Mouse (Mus musculus) myocyte (in vitro differentiated cells): ENCODE results near the gene Gm20388.

Source experiments
- CEBPB ChIP-seq: IDR thresholded peaks from 2 replicates; pipeline ENCODE4 v1.6.1; 2011; ENCODE audit warnings: mild to moderate bottlenecking, moderate library complexity; ENCODE audit not compliant: poor library complexity, insufficient read depth, severe bottlenecking
- E2F4 ChIP-seq: IDR thresholded peaks from one replicate; pipeline ENCODE4 v1.6.1; 2011; ENCODE audit warnings: mild to moderate bottlenecking, control low read depth, moderate library complexity; ENCODE audit not compliant: insufficient read depth
- MAX ChIP-seq: IDR thresholded peaks from one replicate; pipeline ENCODE4 v1.6.1; 2011; ENCODE audit warnings: low read depth, mild to moderate bottlenecking, control low read depth
- MYOD1 ChIP-seq, 3 experiments: IDR thresholded peaks; one replicate each; pipeline ENCODE4 v1.6.1; 2011; ENCODE audit warnings: control low read depth in 2 of 3, low read depth in 2 of 3, mild to moderate bottlenecking in 2 of 3, moderate library complexity in 1 of 3; ENCODE audit not compliant: insufficient read length in 2 of 3, control insufficient read depth in 1 of 3
- MYOG ChIP-seq, 3 experiments: IDR thresholded peaks; one replicate each; pipeline ENCODE4 v1.6.1; 2011; ENCODE audit warnings: control low read depth in 2 of 3, low read depth in 2 of 3, mild to moderate bottlenecking in 2 of 3; ENCODE audit not compliant: insufficient read length in 2 of 3, control insufficient read depth in 1 of 3, insufficient read depth in 1 of 3
- POLR2A ChIP-seq: IDR thresholded peaks from one replicate; pipeline ENCODE4 v1.6.1; 2011; ENCODE audit warnings: low read depth, mild to moderate bottlenecking, control low read depth, moderate library complexity; ENCODE audit not compliant: insufficient read length
- POLR2AphosphoS2 ChIP-seq: IDR thresholded peaks from one replicate; pipeline ENCODE4 v1.6.1; 2011; ENCODE audit warnings: low read depth, control low read depth; ENCODE audit not compliant: insufficient read length
- REST ChIP-seq: IDR thresholded peaks from one replicate; pipeline ENCODE4 v1.6.1; 2011; ENCODE audit warnings: mild to moderate bottlenecking, control low read depth, moderate library complexity; ENCODE audit not compliant: insufficient read depth, insufficient read length
- SRF ChIP-seq: IDR thresholded peaks from one replicate; pipeline ENCODE4 v1.6.1; 2011; ENCODE audit warnings: low read depth; ENCODE audit not compliant: control insufficient read depth, insufficient read length
- TCF12 ChIP-seq: IDR thresholded peaks from one replicate; pipeline ENCODE4 v1.6.1; 2011; ENCODE audit warnings: mild to moderate bottlenecking, control low read depth; ENCODE audit not compliant: poor library complexity, insufficient read depth, severe bottlenecking
- TCF3 ChIP-seq: IDR thresholded peaks from one replicate; pipeline ENCODE4 v1.6.1; 2011; ENCODE audit warnings: low read depth, control low read depth; ENCODE audit not compliant: insufficient read length
- USF1 ChIP-seq: IDR thresholded peaks from one replicate; pipeline ENCODE4 v1.6.1; 2011; ENCODE audit warnings: low read depth, mild to moderate bottlenecking, control low read depth, moderate library complexity

- TF ChIP-seq POLR2A (no peak), USF1 (no peak), TCF12 (no peak), MAX (no peak), CEBPB (no peak), E2F4 (no peak), SRF (no peak), POLR2AphosphoS2 (no peak), TCF3 (no peak), MYOD1 (IDR thresholded peaks at IDR 0.05; ENCODE audit: control insufficient read depth in 1 of 3, insufficient read length in 2 of 3, low read depth in 2 of 3) (no peak), MYOG (IDR thresholded peaks at IDR 0.05; ENCODE audit: control insufficient read depth in 1 of 3, insufficient read depth in 1 of 3, insufficient read length in 2 of 3, low read depth in 2 of 3) (no peak), REST (no peak)
Measured at GRCm38 (mm10) chr8:123239398-123239797, 3328.8 kb downstream of the Gm20388 start.
